Mouse (Mus musculus) gastrocnemius, postnatal 10 days (tissue): Measurements from ENCODE around the gene Trim71. TPM values are rescaled to one million over a fixed set of nuclear protein-coding genes. Genes with fewer than 3 reads are reported as not detected.

Experiments used
- DNase-seq: peaks from one replicate; pipeline ENCODE4 v3.0.0; 2021; ENCODE audit warnings: mixed read lengths
- total RNA-seq, 2 experiments: library from RNA; stranded (reverse); gene quantifications; 2 replicates each; pipeline ENCODE4 v1.2.3; 2021

Gene Trim71
- total RNA-seq, 2 experiments from 2014 or later: 0.02 TPM; not detected in 1

- DNase-seq: no peak
Observed at GRCm38 (mm10) chr9:114480940-114481339, 83.2 kb downstream of the Trim71 start.

DNA sequence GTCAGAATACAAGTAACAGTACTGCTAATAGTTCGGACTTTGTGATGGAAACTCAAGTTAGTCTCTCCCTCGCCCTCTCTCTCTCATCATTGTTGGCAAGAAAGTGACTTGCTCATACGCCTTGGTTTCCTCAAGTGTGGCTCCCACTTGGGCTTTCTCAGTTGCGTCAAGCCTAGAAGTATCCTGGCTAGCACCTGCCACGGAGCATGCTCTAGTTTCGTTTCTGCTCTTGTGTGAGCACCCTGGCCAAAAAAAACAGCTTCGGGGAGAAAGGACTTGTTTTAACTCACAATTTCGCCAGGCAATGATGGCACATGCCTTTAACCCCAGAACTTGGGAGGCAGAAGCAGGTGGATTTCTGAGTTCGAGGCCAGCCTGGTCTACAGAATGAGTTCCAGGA lies 87.2 kb downstream of the Trim71 start:
- DNase-seq: no peak

DNA sequence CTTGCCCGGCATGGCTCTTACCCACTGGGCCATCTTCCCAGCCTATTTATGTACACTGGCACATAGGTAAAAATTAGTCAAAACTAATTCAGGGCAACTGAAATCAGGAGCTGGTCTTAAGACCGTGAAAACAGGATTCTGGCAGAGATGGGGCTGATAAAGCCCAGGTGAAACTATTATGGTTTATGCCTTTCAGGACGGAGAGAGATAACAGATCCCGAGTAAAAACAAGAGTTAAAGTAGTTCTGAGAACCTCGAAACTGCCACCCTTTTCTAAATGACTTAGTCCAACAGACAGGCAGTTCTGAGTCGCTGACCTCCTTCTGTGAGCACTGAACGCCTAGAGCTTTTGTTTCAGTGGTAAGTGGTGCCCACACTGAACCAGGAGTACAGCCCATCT lies 92.3 kb downstream of the Trim71 start:
- DNase-seq: no peak

- no peak for DNase-seq
Observed at GRCm38 (mm10) chr9:114468701-114469100, 95.5 kb downstream of the Trim71 start.

DNA sequence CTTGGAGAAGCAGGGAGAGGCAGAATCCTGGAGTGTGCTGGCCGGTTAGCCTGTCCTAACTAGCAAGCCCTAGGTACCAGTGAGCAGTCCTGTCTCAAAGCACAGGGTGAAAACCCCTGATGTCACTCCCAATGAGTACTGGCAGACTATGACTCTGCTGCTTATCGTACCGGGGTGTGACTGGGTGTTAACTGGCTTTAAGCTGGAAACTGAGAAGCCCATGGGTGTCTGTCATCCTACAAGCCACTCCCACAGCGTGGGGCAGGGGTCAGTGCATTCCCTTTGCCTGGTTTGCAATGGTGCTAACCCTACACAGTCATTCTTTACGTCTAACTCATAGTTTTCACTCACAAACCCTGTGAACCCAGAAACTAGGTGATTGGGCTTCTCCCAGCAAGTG lies 96.0 kb downstream of the Trim71 start:
- DNase-seq: no peak

DNA sequence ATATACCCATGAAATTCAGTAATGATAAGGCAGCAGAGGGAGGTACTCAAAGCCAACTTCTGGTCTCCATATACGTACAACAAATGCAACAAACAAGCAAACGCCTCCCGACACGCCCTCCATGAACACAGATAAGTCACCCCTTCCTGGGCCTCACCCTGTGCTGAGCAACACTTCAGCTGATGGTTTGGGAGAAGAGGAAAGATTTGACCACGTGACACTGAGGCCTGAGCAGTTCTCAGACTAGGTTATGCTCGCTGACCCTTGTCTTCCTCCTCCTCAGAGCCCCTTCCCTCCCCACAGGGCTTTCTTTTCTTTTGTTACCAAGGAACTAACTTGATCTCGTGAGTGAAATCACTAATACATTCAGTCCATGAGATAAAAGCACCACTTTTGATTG lies 97.3 kb downstream of the Trim71 start:
- no peak for DNase-seq

- no peak for DNase-seq
Observed at GRCm38 (mm10) chr9:114465442-114465841, 98.7 kb downstream of the Trim71 start.

- no peak for DNase-seq
Observed at GRCm38 (mm10) chr9:114462569-114462968, 101.6 kb downstream of the Trim71 start.

- no peak for DNase-seq
Observed at GRCm38 (mm10) chr9:114458436-114458835, 105.7 kb downstream of the Trim71 start.

Other genes with a start within 250 kb of the Trim71 start
- gene Bcl2a1c, start 234.2 kb downstream of the Trim71 start, total RNA-seq: not detected
- gene Crtap, start 173.7 kb downstream of the Trim71 start, total RNA-seq: 10 to 100 TPM; 68.2 to 81.9 TPM
- 10 to 100 TPM; 13.2 to 18.9 TPM for gene Glb1, start 163.3 kb downstream of the Trim71 start, total RNA-seq
- gene Tmppe, start 163.3 kb downstream of the Trim71 start, total RNA-seq: 1 to 10 TPM; 3.0 to 4.2 TPM
- gene Ccr4, start 59.5 kb downstream of the Trim71 start, total RNA-seq: not detected
- gene C130032M10Rik, start 48.7 kb downstream of the Trim71 start, total RNA-seq: not detected
- 10 to 100 TPM; 18.8 to 22.9 TPM for gene Cnot10, start 75.8 kb upstream of the Trim71 start, total RNA-seq
- gene Dync1li1, start 124.4 kb upstream of the Trim71 start, total RNA-seq: 10 to 100 TPM; 37.9 to 38.4 TPM
- 10 to 100 TPM; 15.9 to 18.8 TPM for gene Cmtm6, start 166.7 kb upstream of the Trim71 start, total RNA-seq
- gene Cmtm7, start 217.5 kb upstream of the Trim71 start, total RNA-seq: 10 to 100 TPM; 14.1 to 16.7 TPM